Mouse (Mus musculus) neural tube, embryonic 13.5 days (tissue): Measurements from ENCODE around the gene Oscar. TPM values are rescaled to one million over a fixed set of nuclear protein-coding genes. Genes with fewer than 3 reads are reported as not detected.
A peak's percentile ranks its signal among the peaks of the same experiment; 100 is the strongest.
"Not testable (repeated sequence)": the region's sequence is repeated elsewhere in the genome, so short reads cannot be mapped to it uniquely, and the experiment has no call there.

ENCODE experiments used
- ATAC-seq: fragments of 200-750 bp; cut with Nextera tagmentation; 2 replicates; pipeline ENCODE4 v1.8.0; 2017; ENCODE audit warnings: low read depth, mild to moderate bottlenecking, moderate TSS enrichment, moderate library complexity
- H3K27ac ChIP-seq: fragments of 300-500 bp; sonication (generic); replicated peaks from 2 replicates; pipeline ENCODE4 v1.5.1; 2015; ENCODE audit warnings: moderate library complexity, mild to moderate bottlenecking, inconsistent platforms
- H3K27me3 ChIP-seq: fragments of 300-500 bp; sonication (generic); 2 replicates; pipeline ENCODE4 v1.6.1; 2015; ENCODE audit warnings: mild to moderate bottlenecking, inconsistent platforms
- H3K36me3 ChIP-seq: fragments of 300-500 bp; sonication (generic); 2 replicates; pipeline ENCODE4 v1.6.1; 2015; ENCODE audit warnings: mild to moderate bottlenecking, inconsistent platforms
- H3K4me1 ChIP-seq: fragments of 300-500 bp; sonication (generic); replicated peaks from 2 replicates; pipeline ENCODE4 v1.6.1; 2015; ENCODE audit warnings: inconsistent platforms
- H3K4me2 ChIP-seq: fragments of 300-500 bp; sonication (generic); 2 replicates; pipeline ENCODE4 v1.6.1; 2015; ENCODE audit warnings: inconsistent platforms, mild to moderate bottlenecking, moderate library complexity
- H3K4me3 ChIP-seq: fragments of 300-500 bp; sonication (generic); 2 replicates; pipeline ENCODE4 v1.5.1; 2015; ENCODE audit warnings: mild to moderate bottlenecking, inconsistent platforms
- H3K9ac ChIP-seq: fragments of 300-500 bp; sonication (generic); 2 replicates; pipeline ENCODE4 v1.6.1; 2015; ENCODE audit warnings: moderate library complexity, mild to moderate bottlenecking, inconsistent platforms
- H3K9me3 ChIP-seq: fragments of 300-500 bp; sonication (generic); 2 replicates; pipeline ENCODE4 v1.6.1; 2016; ENCODE audit warnings: inconsistent platforms
- WGBS: fragments of 180-500 bp; shearing (Covaris S2); methylation state at CpG from one replicate; pipeline ENCODE4 v1.1.7; 2015; 5-methylcytosine and 5-hydroxymethylcytosine counted together
- polyA plus RNA-seq: library from polyadenylated mRNA; unstranded; fragments of >200 nt; fragmentation: Nextera tagmentation; extraction: Ambion mirVana; gene quantifications from 2 replicates; pipeline ENCODE4 v1.2.1, GENCODE M21; 2015

Gene Oscar
- polyA plus RNA-seq, 1 experiment from 2014 or later = 0.80 TPM

DNA sequence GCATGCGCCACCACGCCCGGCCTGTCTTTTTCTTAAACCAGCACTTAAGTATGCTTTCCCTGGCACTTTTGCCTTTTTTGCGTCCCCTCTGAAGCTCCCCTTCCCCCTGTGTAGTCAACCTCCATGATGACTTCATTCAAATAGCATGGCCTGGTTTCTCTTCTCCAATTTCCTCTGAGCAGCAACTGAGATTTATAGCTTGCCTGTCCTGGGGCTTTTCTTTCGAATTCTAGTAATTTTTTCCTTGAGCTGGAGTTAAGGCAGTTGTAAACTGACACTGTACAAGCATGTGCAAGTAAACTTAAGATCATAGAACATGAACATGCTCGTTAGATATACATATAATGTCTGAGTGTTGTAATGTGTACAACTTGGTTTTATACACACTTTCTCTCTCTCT, 8.6 kb downstream of the Oscar start:
- H3K36me3 ChIP-seq = no peaks in the 10 kb centered on the region
- no peak overlapping the region for H3K4me3 ChIP-seq
- no peaks in the 10 kb centered on the region for H3K4me1 ChIP-seq
- WGBS = 89% methylated on average over 6 of the region's 6 CpGs
- H3K9me3 ChIP-seq = no peaks in the 10 kb centered on the region
- H3K27ac ChIP-seq = no peak overlapping the region
- no peak overlapping the region for H3K9ac ChIP-seq
- H3K27me3 ChIP-seq = no peaks in the 10 kb centered on the region
- no peak overlapping the region for H3K4me2 ChIP-seq
- ATAC-seq = no peak

DNA sequence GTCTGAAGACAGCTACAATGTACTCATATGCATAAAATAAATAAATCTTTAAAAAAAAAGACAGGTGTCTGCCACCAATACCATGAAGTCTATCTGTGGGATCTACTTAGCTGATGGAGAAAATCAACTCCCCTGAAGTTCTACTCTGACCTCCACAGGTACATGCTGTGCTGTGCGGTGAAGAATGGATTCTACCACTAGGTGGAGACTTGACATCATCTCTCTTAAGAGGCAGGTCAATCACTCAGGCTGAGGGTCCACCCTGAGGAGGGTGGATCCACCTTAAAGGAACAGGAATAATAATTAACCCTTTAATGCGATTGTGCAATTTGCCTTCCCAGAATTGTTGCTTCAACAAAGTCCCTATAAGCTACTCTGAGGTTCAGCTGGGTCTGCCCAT, 9.2 kb downstream of the Oscar start:
- H3K4me3 ChIP-seq = no peak overlapping the region
- H3K9ac ChIP-seq = no peak overlapping the region
- no peak overlapping the region for H3K27ac ChIP-seq
- no peaks in the 10 kb centered on the region for H3K27me3 ChIP-seq
- no peaks in the 10 kb centered on the region for H3K9me3 ChIP-seq
- H3K4me2 ChIP-seq = no peak overlapping the region
- H3K36me3 ChIP-seq = no peaks in the 10 kb centered on the region
- peak; percentile 56; the same call in 1 of the 2 replicates for ATAC-seq
- 13% methylated on average over 2 of the region's 2 CpGs for WGBS
- no peaks in the 10 kb centered on the region for H3K4me1 ChIP-seq

DNA sequence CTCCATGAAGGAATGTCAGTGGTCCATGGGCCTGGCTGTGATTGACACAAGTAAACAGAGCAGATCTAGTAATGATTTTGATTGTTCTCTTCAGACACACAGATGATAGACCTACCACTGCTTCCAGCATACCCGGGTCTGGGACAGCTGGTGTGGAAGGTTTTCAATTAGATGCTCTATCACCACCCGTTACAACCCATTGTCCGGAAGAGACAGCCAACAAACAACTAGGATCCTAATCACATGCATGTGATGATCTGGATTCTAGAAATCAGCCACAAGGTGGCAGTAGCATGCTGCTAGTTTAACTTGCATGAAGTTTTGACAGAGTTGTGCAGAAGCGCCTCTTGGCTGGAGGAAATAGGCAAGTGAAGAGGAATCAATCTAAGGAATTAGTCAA, 14.8 kb downstream of the Oscar start:
- H3K9me3 ChIP-seq = no peaks in the 10 kb centered on the region
- H3K27ac ChIP-seq = no peak overlapping the region
- no peak overlapping the region for H3K4me2 ChIP-seq
- H3K4me3 ChIP-seq = no peak overlapping the region
- H3K9ac ChIP-seq = no peak overlapping the region
- no peaks in the 10 kb centered on the region for H3K27me3 ChIP-seq
- no peaks in the 10 kb centered on the region for H3K36me3 ChIP-seq
- H3K4me1 ChIP-seq = no peaks in the 10 kb centered on the region
- ATAC-seq = peak; percentile 71
- WGBS = 12% methylated on average over 4 of the region's 4 CpGs

DNA sequence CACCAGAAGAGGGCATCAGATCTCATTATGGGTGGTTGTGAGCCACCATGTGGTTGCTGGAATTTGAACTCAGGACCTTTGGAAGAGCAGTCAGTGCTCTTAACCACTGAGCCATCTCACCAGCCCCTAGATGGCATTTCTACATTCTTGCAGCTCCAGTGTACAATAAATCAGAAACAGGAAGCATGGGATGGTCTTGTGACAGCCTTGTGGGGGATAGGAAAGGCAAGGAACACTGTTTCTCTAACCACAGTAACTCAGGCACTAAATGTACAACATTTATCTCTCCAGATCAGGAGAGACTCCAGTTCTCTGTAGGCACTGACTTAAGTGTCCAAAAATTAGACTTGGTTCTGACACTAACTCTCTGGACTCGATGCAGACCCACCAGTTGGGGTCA, 18.2 kb downstream of the Oscar start:
- H3K9me3 ChIP-seq, H3K4me2 ChIP-seq, H3K4me3 ChIP-seq, ATAC-seq, H3K36me3 ChIP-seq, H3K27me3 ChIP-seq, H3K9ac ChIP-seq, H3K27ac ChIP-seq, H3K4me1 ChIP-seq: not testable (repeated sequence)
- WGBS = 50% methylated on average over 1 of the region's 1 CpGs

DNA sequence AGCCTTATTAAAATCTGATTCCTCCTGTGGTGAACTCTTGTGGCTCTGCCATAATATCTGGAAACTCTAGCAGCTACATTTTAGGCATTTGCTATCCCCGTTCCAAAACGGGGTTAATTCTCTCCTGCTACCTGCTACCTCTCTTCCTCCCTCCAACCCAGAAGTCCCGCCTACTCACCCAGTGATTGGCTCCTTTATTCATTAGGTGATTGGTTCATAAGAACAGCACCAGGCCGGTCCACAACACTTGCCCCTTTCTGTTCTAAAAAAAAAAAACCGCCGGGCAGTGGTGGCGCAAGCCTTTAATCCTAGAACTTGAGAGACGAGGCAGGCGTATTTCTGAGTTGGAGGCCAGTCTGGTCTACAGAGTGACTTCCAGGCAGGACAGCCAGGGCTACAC, 20.8 kb downstream of the Oscar start:
- Histone ChIP-seq H3K4me1 (no peaks in the 10 kb centered on the region), H3K27me3 (no peaks in the 10 kb centered on the region), H3K4me2 (peak overlapping the region; percentile 18; the same call in 1 of the 2 replicates), H3K4me3 (no peak overlapping the region), H3K9me3 (no peaks in the 10 kb centered on the region), H3K36me3 (no peaks in the 10 kb centered on the region), H3K9ac (no peak overlapping the region), H3K27ac (no peak overlapping the region)
- ATAC-seq = no peak
- 19% methylated on average over 9 of the region's 9 CpGs for WGBS

DNA sequence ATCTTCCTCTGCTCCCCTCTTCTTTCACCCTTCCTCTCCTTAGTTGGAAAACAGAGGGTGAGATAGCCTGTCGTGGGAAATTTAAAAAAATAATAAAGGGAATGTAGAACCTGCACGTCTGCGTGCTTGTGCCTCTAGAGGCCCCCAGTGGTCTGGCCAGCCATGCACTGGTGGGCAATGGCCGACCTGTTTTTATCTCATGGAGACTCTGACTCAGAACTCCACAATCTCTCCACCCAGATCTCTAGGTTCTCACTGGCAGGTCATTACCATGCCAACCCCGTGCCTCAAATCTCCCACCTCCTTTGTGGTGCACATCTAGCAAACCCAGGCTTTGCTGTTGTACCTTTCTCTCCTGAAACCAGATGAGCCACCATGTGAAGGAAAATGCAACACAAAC, 21.3 kb downstream of the Oscar start:
- WGBS = 29% methylated on average over 5 of the region's 5 CpGs

DNA sequence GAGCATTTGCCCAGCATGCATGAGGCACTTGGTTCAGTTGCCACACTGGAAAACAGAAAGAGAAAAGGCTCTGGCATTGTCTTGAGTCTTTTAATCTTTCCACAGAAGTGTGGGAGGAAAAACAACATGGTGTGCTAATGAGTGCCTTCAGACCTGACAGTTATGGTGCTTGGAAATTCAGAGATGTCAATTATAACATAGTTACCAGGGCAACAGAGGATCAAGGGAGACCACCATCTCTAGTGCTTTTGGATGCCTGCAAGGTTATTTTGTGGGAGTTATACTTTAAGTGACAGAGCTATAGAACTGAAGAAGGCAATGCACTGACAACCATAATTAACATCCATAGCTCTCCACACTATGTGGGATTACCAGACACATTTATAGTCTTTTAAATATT, 22.1 kb downstream of the Oscar start:
- Histone ChIP-seq H3K4me3 (no peak overlapping the region), H3K9me3 (no peaks in the 10 kb centered on the region), H3K27me3 (no peaks in the 10 kb centered on the region), H3K27ac (no peak overlapping the region), H3K9ac (no peak overlapping the region), H3K4me2 (no peak overlapping the region), H3K4me1 (no peaks in the 10 kb centered on the region), H3K36me3 (no peaks in the 10 kb centered on the region)
- no peak for ATAC-seq

More for the DNA sequence above, 21.3 kb downstream of the Oscar start:
- Histone ChIP-seq H3K9ac (no peak overlapping the region), H3K27ac (no peak overlapping the region), H3K4me3 (no peak overlapping the region), H3K27me3 (no peaks in the 10 kb centered on the region), H3K4me1 (no peaks in the 10 kb centered on the region), H3K36me3 (no peaks in the 10 kb centered on the region), H3K4me2 (0 out of 2 replicates have a peak overlapping the region, but pooled peaks have one; percentile 18), H3K9me3 (no peaks in the 10 kb centered on the region)
- no peak for ATAC-seq

DNA sequence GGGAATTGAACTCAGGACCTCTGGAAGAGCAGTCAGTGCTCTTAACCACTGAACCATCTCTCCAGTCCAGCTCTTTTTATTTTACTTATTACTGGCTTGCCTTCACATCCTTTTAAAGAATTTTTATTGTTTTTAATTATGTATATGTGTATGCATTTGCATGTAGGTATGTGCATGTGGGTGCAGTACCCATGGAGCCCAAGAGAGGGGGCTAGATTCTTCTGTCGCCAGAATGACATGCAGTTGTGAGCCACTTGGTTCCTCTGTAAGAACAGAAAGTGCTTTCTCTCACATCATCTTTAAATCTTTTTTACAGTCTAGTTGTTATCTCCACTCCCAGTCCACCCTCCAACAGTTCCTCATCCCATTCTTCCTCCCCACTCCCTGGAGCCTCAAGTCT, 24.4 kb downstream of the Oscar start:
- no peaks in the 10 kb centered on the region for H3K27me3 ChIP-seq
- H3K27ac ChIP-seq = no peak overlapping the region
- no peaks in the 10 kb centered on the region for H3K9me3 ChIP-seq
- no peak for ATAC-seq
- 71% methylated on average over 1 of the region's 1 CpGs for WGBS
- no peak overlapping the region for H3K4me2 ChIP-seq
- H3K4me1 ChIP-seq = no peaks in the 10 kb centered on the region
- H3K36me3 ChIP-seq = no peaks in the 10 kb centered on the region
- H3K4me3 ChIP-seq = no peak overlapping the region
- H3K9ac ChIP-seq = no peak overlapping the region

DNA sequence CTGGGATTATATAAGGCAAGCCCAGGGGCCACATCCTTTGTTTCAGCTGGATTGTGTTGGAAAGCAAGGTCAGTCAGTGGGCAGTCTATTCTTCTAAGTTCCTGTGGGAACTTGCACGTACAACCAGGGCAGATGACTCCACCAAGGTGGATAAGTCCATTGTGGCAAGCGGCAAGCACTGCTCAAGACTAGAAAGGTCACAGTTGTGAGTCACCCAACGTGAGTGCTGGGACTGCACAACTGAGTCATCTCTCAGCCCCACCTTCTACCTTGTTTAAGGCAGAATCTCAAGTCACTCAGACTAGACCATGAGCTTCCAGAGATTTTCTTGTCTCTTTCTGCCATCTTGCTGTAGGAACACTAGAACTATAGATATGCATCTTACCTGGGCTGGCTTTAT, 25.4 kb downstream of the Oscar start:
- H3K9ac ChIP-seq = no peak overlapping the region
- ATAC-seq = no peak
- H3K27ac ChIP-seq = no peak overlapping the region
- no peak overlapping the region for H3K4me2 ChIP-seq
- no peaks in the 10 kb centered on the region for H3K27me3 ChIP-seq
- WGBS = 81% methylated on average over 3 of the region's 3 CpGs
- H3K9me3 ChIP-seq = no peaks in the 10 kb centered on the region
- H3K36me3 ChIP-seq = no peaks in the 10 kb centered on the region
- H3K4me1 ChIP-seq = no peaks in the 10 kb centered on the region
- no peak overlapping the region for H3K4me3 ChIP-seq

DNA sequence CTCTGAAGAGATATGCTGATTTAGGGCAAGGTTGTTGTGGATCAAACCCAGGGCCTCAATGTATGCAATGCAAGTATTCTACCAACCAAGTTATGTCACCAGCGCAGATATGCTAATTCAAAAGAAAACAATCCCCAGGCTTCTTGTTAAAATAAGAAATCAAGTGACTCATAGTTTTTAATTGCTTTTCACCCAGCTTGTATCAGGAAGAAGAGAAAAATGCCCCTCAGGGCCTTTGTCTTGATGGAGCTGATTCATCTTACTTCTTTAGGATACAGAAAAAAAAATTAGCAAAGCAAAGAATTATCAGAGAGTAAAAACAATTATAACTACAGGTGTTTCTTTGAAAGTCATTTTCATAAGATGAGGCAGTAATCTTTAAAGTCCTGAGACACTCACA, 28.7 kb downstream of the Oscar start:
- 80% methylated on average over 1 of the region's 1 CpGs for WGBS
- Histone ChIP-seq H3K27me3 (no peaks in the 10 kb centered on the region), H3K27ac (no peak overlapping the region), H3K36me3 (no peaks in the 10 kb centered on the region), H3K4me2 (no peak overlapping the region), H3K4me3 (no peak overlapping the region), H3K4me1 (no peaks in the 10 kb centered on the region), H3K9ac (no peak overlapping the region), H3K9me3 (no peaks in the 10 kb centered on the region)
- ATAC-seq = no peak

DNA sequence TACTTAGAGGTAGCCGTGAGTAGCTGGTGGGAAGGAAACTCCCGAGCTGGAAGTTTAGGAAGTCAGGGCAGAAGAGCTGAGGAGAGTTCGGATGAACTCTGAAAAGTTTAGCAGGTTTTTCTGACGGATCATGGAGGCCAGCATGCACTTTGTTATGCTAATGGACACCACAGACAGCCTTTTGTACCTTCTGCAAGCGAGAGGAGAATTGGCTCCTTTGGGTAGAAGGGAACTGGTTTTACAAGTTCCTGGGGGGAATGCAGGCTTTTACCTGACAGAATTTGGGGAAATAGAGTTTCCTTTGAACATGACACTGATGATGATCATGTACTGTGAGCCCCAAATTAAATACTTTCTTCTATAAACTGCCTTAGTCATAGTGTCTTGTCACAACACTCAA, 29.7 kb downstream of the Oscar start:
- Histone ChIP-seq H3K9ac (no peak overlapping the region), H3K4me3 (no peak overlapping the region), H3K36me3 (no peaks in the 10 kb centered on the region), H3K4me2 (no peak overlapping the region), H3K4me1 (no peaks in the 10 kb centered on the region), H3K9me3 (no peaks in the 10 kb centered on the region), H3K27me3 (no peaks in the 10 kb centered on the region), H3K27ac (no peak overlapping the region)
- no peak for ATAC-seq
- WGBS = 4% methylated on average over 5 of the region's 5 CpGs

DNA sequence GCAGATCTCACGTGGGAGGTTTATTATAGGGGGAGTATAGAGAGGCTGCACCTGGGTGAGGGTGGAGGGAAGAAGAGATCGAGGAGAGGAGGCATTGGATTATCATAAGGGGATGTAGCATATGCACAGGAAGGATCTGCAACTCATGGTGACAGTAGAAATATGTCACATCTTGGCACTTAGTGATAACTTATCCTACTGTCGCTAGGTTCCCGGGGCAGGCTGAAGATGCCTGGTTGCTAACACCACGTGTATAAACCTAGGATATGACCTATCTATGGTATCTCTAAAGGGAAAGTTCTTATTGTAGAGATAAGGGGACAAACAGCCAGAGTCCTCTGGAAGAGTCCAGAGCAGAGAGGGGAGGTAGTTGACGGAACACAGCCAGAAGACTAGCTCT, 30.2 kb downstream of the Oscar start:
- Histone ChIP-seq H3K9ac (no peak overlapping the region), H3K9me3 (no peaks in the 10 kb centered on the region), H3K4me3 (no peak overlapping the region), H3K4me2 (no peak overlapping the region), H3K4me1 (no peaks in the 10 kb centered on the region), H3K27me3 (no peaks in the 10 kb centered on the region), H3K36me3 (no peaks in the 10 kb centered on the region), H3K27ac (no peak overlapping the region)
- ATAC-seq = no peak
- WGBS = 19% methylated on average over 6 of the region's 6 CpGs

DNA sequence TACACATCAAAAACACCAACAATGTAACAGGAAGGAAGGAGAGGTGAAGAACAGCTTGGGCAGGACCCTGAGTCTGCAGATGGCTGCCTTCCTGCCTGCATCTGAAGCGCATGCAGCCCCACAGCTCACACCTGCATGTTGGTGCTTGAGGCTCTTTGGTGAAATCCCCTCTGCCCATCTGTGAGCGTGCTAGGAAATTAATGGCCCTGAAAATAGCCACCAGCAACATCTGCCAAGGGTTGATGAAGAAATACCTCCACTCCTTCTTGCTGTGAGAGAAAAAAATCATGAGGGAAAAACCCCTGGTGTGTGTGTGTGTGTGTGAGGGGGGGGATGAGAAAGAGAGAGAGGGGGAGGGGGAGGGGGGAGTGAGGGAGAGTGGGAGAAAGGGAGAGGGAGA, 35.9 kb downstream of the Oscar start:
- H3K36me3 ChIP-seq = no peaks in the 10 kb centered on the region
- no peak overlapping the region for H3K9ac ChIP-seq
- H3K9me3 ChIP-seq = no peaks in the 10 kb centered on the region
- no peak overlapping the region for H3K27ac ChIP-seq
- no peaks in the 10 kb centered on the region for H3K4me1 ChIP-seq
- ATAC-seq = no peak
- H3K4me2 ChIP-seq = no peak overlapping the region
- H3K27me3 ChIP-seq = no peaks in the 10 kb centered on the region
- no peak overlapping the region for H3K4me3 ChIP-seq
- WGBS = 46% methylated on average over 2 of the region's 2 CpGs
